Mouse (Mus musculus): ENCODE measurements around the gene Cdh13. TPM values are rescaled to one million over a fixed set of nuclear protein-coding genes. Genes with fewer than 3 reads are reported as not detected.

Cdh13 gene
- polyA plus RNA-seq, 1 experiment, result 44.3 TPM

GRCm38 (mm10) chr8:118711631-118712030 lies 428.1 kb downstream of the Cdh13 start:
- TF ChIP-seq CTCF (IDR thresholded peaks at IDR 0.05; ENCODE audit: insufficient read depth, low read length) (no peak), POLR2A (IDR thresholded peaks at IDR 0.05; ENCODE audit: borderline replicate concordance, extremely low read depth, low read depth, low read length) (no peak)
- no peak overlapping the region for H3K4me3 ChIP-seq (replicated peaks; ENCODE audit: extremely low read depth, low read depth, low read length)
- H3K4me1 ChIP-seq (ENCODE audit: control insufficient read depth, insufficient read depth, low read length), result no peaks in the 10 kb centered on the region
- DNase-seq, result no peak
- WGBS, result 82% methylated on average over 3 of the region's 3 CpGs

GRCm38 (mm10) chr8:118713111-118713510 lies 429.6 kb downstream of the Cdh13 start:
- TF ChIP-seq CTCF (IDR thresholded peaks at IDR 0.05; ENCODE audit: insufficient read depth, low read length) (no peak), POLR2A (IDR thresholded peaks at IDR 0.05; ENCODE audit: borderline replicate concordance, extremely low read depth, low read depth, low read length) (no peak)
- 23% methylated on average over 11 of the region's 11 CpGs for WGBS
- no peaks in the 10 kb centered on the region for H3K4me1 ChIP-seq (ENCODE audit: control insufficient read depth, insufficient read depth, low read length)
- DNase-seq, result no peak
- no peak overlapping the region for H3K4me3 ChIP-seq (replicated peaks; ENCODE audit: extremely low read depth, low read depth, low read length)

- no peak for TF ChIP-seq CTCF (IDR thresholded peaks at IDR 0.05; ENCODE audit: insufficient read depth, low read length)
- TF ChIP-seq POLR2A (IDR thresholded peaks at IDR 0.05; ENCODE audit: borderline replicate concordance, extremely low read depth, low read depth, low read length), result no peak
- 43% methylated on average over 3 of the region's 3 CpGs for WGBS
- H3K4me3 ChIP-seq (replicated peaks; ENCODE audit: extremely low read depth, low read depth, low read length), result no peak overlapping the region
- H3K4me1 ChIP-seq (ENCODE audit: control insufficient read depth, insufficient read depth, low read length), result no peaks in the 10 kb centered on the region
- DNase-seq, result no peak
Observed at GRCm38 (mm10) chr8:118713596-118713995, 430.1 kb downstream of the Cdh13 start.

- 65% methylated on average over 3 of the region's 3 CpGs for WGBS
- Histone ChIP-seq H3K4me3 (replicated peaks; ENCODE audit: extremely low read depth, low read depth, low read length) (no peak overlapping the region), H3K4me1 (ENCODE audit: control insufficient read depth, insufficient read depth, low read length) (no peaks in the 10 kb centered on the region)
- DNase-seq, result no peak
- TF ChIP-seq POLR2A (IDR thresholded peaks at IDR 0.05; ENCODE audit: borderline replicate concordance, extremely low read depth, low read depth, low read length) (no peak), CTCF (IDR thresholded peaks at IDR 0.05; ENCODE audit: insufficient read depth, low read length) (no peak)
Observed at GRCm38 (mm10) chr8:118722896-118723295, 439.4 kb downstream of the Cdh13 start.

- H3K4me3 ChIP-seq (replicated peaks; ENCODE audit: extremely low read depth, low read depth, low read length), result no peak overlapping the region
- H3K4me1 ChIP-seq (ENCODE audit: control insufficient read depth, insufficient read depth, low read length), result no peaks in the 10 kb centered on the region
- no peak for DNase-seq
- TF ChIP-seq CTCF (IDR thresholded peaks at IDR 0.05; ENCODE audit: insufficient read depth, low read length) (no peak), POLR2A (IDR thresholded peaks at IDR 0.05; ENCODE audit: borderline replicate concordance, extremely low read depth, low read depth, low read length) (no peak)
- 96% methylated on average over 5 of the region's 5 CpGs for WGBS
Observed at GRCm38 (mm10) chr8:118725651-118726050, 442.1 kb downstream of the Cdh13 start.

GRCm38 (mm10) chr8:118741781-118742180 lies 458.2 kb downstream of the Cdh13 start:
- TF ChIP-seq POLR2A (IDR thresholded peaks at IDR 0.05; ENCODE audit: borderline replicate concordance, extremely low read depth, low read depth, low read length) (no peak), CTCF (IDR thresholded peaks at IDR 0.05; ENCODE audit: insufficient read depth, low read length) (no peak)
- Histone ChIP-seq H3K4me1 (ENCODE audit: control insufficient read depth, insufficient read depth, low read length) (no peaks in the 10 kb centered on the region), H3K4me3 (replicated peaks; ENCODE audit: extremely low read depth, low read depth, low read length) (no peak overlapping the region)

GRCm38 (mm10) chr8:118744991-118745390 lies 461.5 kb downstream of the Cdh13 start:
- WGBS, result 88% methylated on average over 13 of the region's 13 CpGs
- H3K4me1 ChIP-seq (ENCODE audit: control insufficient read depth, insufficient read depth, low read length), result no peaks in the 10 kb centered on the region
- H3K4me3 ChIP-seq (replicated peaks; ENCODE audit: extremely low read depth, low read depth, low read length), result no peak overlapping the region
- DNase-seq, result no peak
- no peak for TF ChIP-seq POLR2A (IDR thresholded peaks at IDR 0.05; ENCODE audit: borderline replicate concordance, extremely low read depth, low read depth, low read length)
- TF ChIP-seq CTCF (IDR thresholded peaks at IDR 0.05; ENCODE audit: insufficient read depth, low read length), result no peak

More at GRCm38 (mm10) chr8:118741781-118742180, 458.2 kb downstream of the Cdh13 start:
- no peak for DNase-seq
- WGBS, result 83% methylated on average over 5 of the region's 5 CpGs

GRCm38 (mm10) chr8:118748041-118748604 lies 464.6 kb downstream of the Cdh13 start:
- Histone ChIP-seq H3K4me3 (replicated peaks; ENCODE audit: extremely low read depth, low read depth, low read length) (no peak overlapping the region), H3K4me1 (ENCODE audit: control insufficient read depth, insufficient read depth, low read length) (no peaks in the 10 kb centered on the region)
- TF ChIP-seq POLR2A (IDR thresholded peaks at IDR 0.05; ENCODE audit: borderline replicate concordance, extremely low read depth, low read depth, low read length), result no peak
- no peak for TF ChIP-seq CTCF (IDR thresholded peaks at IDR 0.05; ENCODE audit: insufficient read depth, low read length)
- DNase-seq, result no peak
- WGBS, result 75% methylated on average over 21 of the region's 21 CpGs

GRCm38 (mm10) chr8:118749191-118749590 lies 465.7 kb downstream of the Cdh13 start:
- TF ChIP-seq CTCF (IDR thresholded peaks at IDR 0.05; ENCODE audit: insufficient read depth, low read length) (no peak), POLR2A (IDR thresholded peaks at IDR 0.05; ENCODE audit: borderline replicate concordance, extremely low read depth, low read depth, low read length) (no peak)
- 86% methylated on average over 3 of the region's 3 CpGs for WGBS
- no peak for DNase-seq
- no peaks in the 10 kb centered on the region for H3K4me1 ChIP-seq (ENCODE audit: control insufficient read depth, insufficient read depth, low read length)
- no peak overlapping the region for H3K4me3 ChIP-seq (replicated peaks; ENCODE audit: extremely low read depth, low read depth, low read length)

- Histone ChIP-seq H3K4me3 (replicated peaks; ENCODE audit: extremely low read depth, low read depth, low read length) (no peak overlapping the region), H3K4me1 (ENCODE audit: control insufficient read depth, insufficient read depth, low read length) (no peaks in the 10 kb centered on the region)
- no peak for TF ChIP-seq CTCF (IDR thresholded peaks at IDR 0.05; ENCODE audit: insufficient read depth, low read length)
- TF ChIP-seq POLR2A (IDR thresholded peaks at IDR 0.05; ENCODE audit: borderline replicate concordance, extremely low read depth, low read depth, low read length), result no peak
- no peak for DNase-seq
- WGBS, result 84% methylated on average over 11 of the region's 11 CpGs
Observed at GRCm38 (mm10) chr8:118749786-118750185, 466.3 kb downstream of the Cdh13 start.
